Mouse (Mus musculus) liver, adult 2 months (tissue): ENCODE data around the gene 1700020D05Rik. TPM values are rescaled to one million over a fixed set of nuclear protein-coding genes. Genes with fewer than 3 reads are reported as not detected.
A peak's percentile ranks its signal among the peaks of the same experiment; 100 is the strongest.
"Not testable (repeated sequence)": the region's sequence is repeated elsewhere in the genome, so short reads cannot be mapped to it uniquely, and the experiment has no call there.

ENCODE experiments used
- DNase-seq: peaks from one replicate; pipeline ENCODE4 v3.0.0-alpha.2; 2011; ENCODE audit warnings: low read depth, low spot score; ENCODE audit errors: extremely low read depth
- H3K27ac ChIP-seq: fragments of 200-500 bp; replicated peaks from 2 replicates; pipeline ENCODE4 v1.5.1; 2012; ENCODE audit warnings: low read depth, mild to moderate bottlenecking, control low read depth, inconsistent platforms, low read length; ENCODE audit not compliant: insufficient read depth
- H3K27me3 ChIP-seq: fragments of 200-500 bp; 2 replicates; pipeline ENCODE4 v1.6.1; 2012; ENCODE audit warnings: mild to moderate bottlenecking, moderate library complexity, low read length, inconsistent platforms; ENCODE audit not compliant: control insufficient read depth, insufficient read depth
- H3K36me3 ChIP-seq: fragments of 200-500 bp; 2 replicates; pipeline ENCODE4 v1.6.1; 2012; ENCODE audit warnings: low read length, inconsistent platforms; ENCODE audit not compliant: control insufficient read depth, insufficient read depth
- H3K4me1 ChIP-seq: fragments of 200-500 bp; 2 replicates; pipeline ENCODE4 v1.6.1; 2011; ENCODE audit warnings: low read length; ENCODE audit not compliant: control insufficient read depth, insufficient read depth
- H3K4me3 ChIP-seq: fragments of 200-500 bp; 2 replicates; pipeline ENCODE4 v1.5.1; 2011; ENCODE audit warnings: low read depth, mild to moderate bottlenecking, control low read depth, low read length, moderate library complexity; ENCODE audit not compliant: insufficient read depth
- H3K79me2 ChIP-seq: fragments of 200-500 bp; 2 replicates; pipeline ENCODE4 v1.6.1; 2012; ENCODE audit warnings: inconsistent platforms, mild to moderate bottlenecking, low read length, moderate library complexity; ENCODE audit not compliant: control insufficient read depth, insufficient read depth
- H3K9ac ChIP-seq: fragments of 200-500 bp; 2 replicates; pipeline ENCODE4 v1.6.1; 2012; ENCODE audit warnings: low read depth, mild to moderate bottlenecking, control low read depth, inconsistent platforms, low read length
- CTCF ChIP-seq: fragments of 200-500 bp; IDR thresholded peaks from 2 replicates; pipeline ENCODE4 v1.5.1; 2011; ENCODE audit warnings: low read depth, low read length, control low read depth
- POLR2A ChIP-seq: fragments of 200-500 bp; IDR thresholded peaks from 2 replicates; pipeline ENCODE4 v1.6.1; 2011; ENCODE audit warnings: low read length, control low read depth; ENCODE audit not compliant: insufficient read depth; ENCODE audit errors: extremely low read depth
- WGBS: fragments of 180-500 bp; shearing (Covaris S2); methylation state at CpG from one replicate; pipeline ENCODE4 v1.1.7; 2018; 5-methylcytosine and 5-hydroxymethylcytosine counted together
- polyA plus RNA-seq: library from polyadenylated mRNA; depleted of rRNA; stranded (reverse); fragments of >200 nt; gene quantifications from 2 replicates; pipeline ENCODE4 v1.2.3, GENCODE M21; 2012
- total RNA-seq: library from RNA; depleted of rRNA; stranded (reverse); fragments of >200 nt; gene quantifications from 2 replicates; pipeline ENCODE4 v1.2.3, GENCODE M21; 2014

Gene 1700020D05Rik
- total and polyA plus RNA-seq, 2 experiments: 0.59 to 0.83 TPM

- DNase-seq: peak; percentile 83
- Histone ChIP-seq H3K27ac (peak overlapping the region; percentile 84), H3K36me3 (peaks cover 10% of the 10 kb centered on the region; the same call in 1 of the 2 replicates), H3K79me2 (peaks cover 4% of the 10 kb centered on the region; the same call in 1 of the 2 replicates), H3K27me3 (no peaks in the 10 kb centered on the region), H3K9ac (peak overlapping the region; percentile 75), H3K4me1 (peaks cover 7% of the 10 kb centered on the region; the same call in 1 of the 2 replicates), H3K4me3 (peak overlapping the region; percentile 73)
- TF ChIP-seq CTCF: no peak
- TF ChIP-seq POLR2A: peak; percentile 62
- WGBS: under 1% methylated on average over 59 of the region's 59 CpGs
Observed at GRCm38 (mm10) chr19:5490898-5491708, 12.5 kb downstream of the 1700020D05Rik start.

- H3K4me1 ChIP-seq: peaks cover 7% of the 10 kb centered on the region; the same call in 1 of the 2 replicates
- TF ChIP-seq CTCF: no peak
- TF ChIP-seq POLR2A: peak; percentile 86
- peak within 1 kb of the TSS; percentile 73 for H3K4me3 ChIP-seq
- under 1% methylated on average over 62 of the region's 62 CpGs for WGBS
- peaks cover 4% of the 10 kb centered on the region; the same call in 1 of the 2 replicates for H3K79me2 ChIP-seq
- H3K27me3 ChIP-seq: no peaks in the 10 kb centered on the region
- H3K36me3 ChIP-seq: peaks cover 10% of the 10 kb centered on the region; the same call in 1 of the 2 replicates
- DNase-seq: peak; percentile 89
- peak within 1 kb of the TSS; percentile 75 for H3K9ac ChIP-seq
- peak within 1 kb of the TSS; percentile 90 for H3K27ac ChIP-seq
Observed at GRCm38 (mm10) chr19:5490313-5490897, 13.2 kb downstream of the 1700020D05Rik start, which contains the start of gene Cfl1. Gene Cfl1, plus strand, starts transcription at chr19:5490455.

- WGBS: 21% methylated on average over 10 of the region's 10 CpGs
- not testable (repeated sequence) for H3K79me2 ChIP-seq, H3K9ac ChIP-seq, H3K4me1 ChIP-seq, H3K4me3 ChIP-seq, H3K27me3 ChIP-seq, DNase-seq
- Histone ChIP-seq H3K27ac (peak overlapping the region; percentile 90), H3K36me3 (peaks cover 10% of the 10 kb centered on the region; the same call in 1 of the 2 replicates)
Observed at GRCm38 (mm10) chr19:5489721-5490120, 13.9 kb downstream of the 1700020D05Rik start.

GRCm38 (mm10) chr19:5488878-5489571, 14.6 kb downstream of the 1700020D05Rik start:
- under 1% methylated on average over 26 of the region's 26 CpGs for WGBS

GRCm38 (mm10) chr19:5487768-5488550, 15.6 kb downstream of the 1700020D05Rik start, which contains the start of gene Mus81:
Gene Mus81, minus strand, starts transcription at chr19:5488402.
- Histone ChIP-seq H3K27ac (peak within 1 kb of the TSS; percentile 95), H3K4me1 (peaks cover 7% of the 10 kb centered on the region; the same call in 1 of the 2 replicates), H3K9ac (peak within 1 kb of the TSS; percentile 76), H3K79me2 (peaks cover 4% of the 10 kb centered on the region; the same call in 1 of the 2 replicates), H3K4me3 (peak within 1 kb of the TSS; percentile 66), H3K27me3 (no peaks in the 10 kb centered on the region), H3K36me3 (peaks cover 4% of the 10 kb centered on the region; the same call in 1 of the 2 replicates)
- peak; percentile 92 for DNase-seq
- TF ChIP-seq POLR2A (peak; percentile 57; the same call in 1 of the 2 replicates), CTCF (peak; percentile 91)
- WGBS: under 1% methylated on average over 39 of the region's 39 CpGs

More at GRCm38 (mm10) chr19:5488878-5489571, 14.6 kb downstream of the 1700020D05Rik start:
- Histone ChIP-seq H3K36me3 (peaks cover 9% of the 10 kb centered on the region; the same call in 1 of the 2 replicates), H3K4me3 (peak overlapping the region; percentile 62), H3K4me1 (peaks cover 7% of the 10 kb centered on the region; the same call in 1 of the 2 replicates), H3K9ac (peak overlapping the region; percentile 48), H3K27ac (peak overlapping the region; percentile 90), H3K79me2 (peaks cover 4% of the 10 kb centered on the region; the same call in 1 of the 2 replicates), H3K27me3 (no peaks in the 10 kb centered on the region)
- TF ChIP-seq CTCF (no peak), POLR2A (0 out of 2 replicates have a peak, but pooled peaks have one; percentile 31)
- peak; percentile 88 for DNase-seq
